Mouse (Mus musculus) CD4-positive naive resting alpha-beta T cell, adult 76 days (primary cell): ENCODE measurements around the gene Wbp2nl. TPM values are rescaled to one million over a fixed set of nuclear protein-coding genes. Genes with fewer than 3 reads are reported as not detected.

Source experiments
- total RNA-seq: library from RNA; stranded (reverse); gene quantifications from one replicate; pipeline ENCODE4 v1.2.4, GENCODE M21; 2023

Gene Wbp2nl
- total RNA-seq = not detected

DNA sequence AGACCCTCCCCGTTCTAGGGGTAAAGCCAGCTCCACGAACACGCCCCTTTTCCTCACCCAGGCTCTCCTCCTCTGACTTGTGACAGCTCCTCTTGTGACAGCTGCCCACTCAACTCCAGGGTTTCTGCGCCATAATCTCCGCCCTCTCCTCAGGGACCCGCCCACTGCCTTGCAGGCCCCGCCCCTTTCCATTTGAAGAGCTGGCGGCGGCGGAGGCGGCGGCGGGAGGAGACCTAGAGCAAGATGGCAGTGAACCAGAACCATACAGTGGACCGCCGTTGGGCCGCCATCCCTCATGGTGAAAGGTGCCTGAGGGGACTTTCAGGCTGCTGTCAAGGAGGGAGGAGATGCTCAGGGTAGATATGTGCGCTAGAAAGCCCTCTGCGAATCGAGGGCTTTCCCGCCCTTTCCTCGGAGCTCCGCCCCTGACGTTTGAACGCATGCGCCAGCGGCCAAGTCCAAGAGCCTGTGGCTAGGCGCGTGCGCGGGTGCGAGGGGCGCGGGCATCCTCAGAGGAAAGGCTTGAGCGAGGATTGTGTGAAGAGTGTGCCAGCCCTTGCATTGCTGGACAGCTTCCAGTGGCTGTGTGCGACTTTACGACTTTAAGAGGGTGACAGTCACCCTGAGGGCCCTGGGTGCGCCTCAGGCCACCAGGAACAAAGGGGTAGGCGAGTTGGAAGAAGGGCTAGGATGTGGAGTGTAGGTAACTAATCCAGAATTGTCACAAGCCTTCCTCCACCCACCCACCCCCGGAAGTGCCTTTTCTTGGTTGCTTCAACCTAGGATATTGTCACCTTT is at the start of gene Wbp2nl:
Wbp2nl (plus strand) TSS at position 191 of the 798 bp plus-strand sequence.

DNA sequence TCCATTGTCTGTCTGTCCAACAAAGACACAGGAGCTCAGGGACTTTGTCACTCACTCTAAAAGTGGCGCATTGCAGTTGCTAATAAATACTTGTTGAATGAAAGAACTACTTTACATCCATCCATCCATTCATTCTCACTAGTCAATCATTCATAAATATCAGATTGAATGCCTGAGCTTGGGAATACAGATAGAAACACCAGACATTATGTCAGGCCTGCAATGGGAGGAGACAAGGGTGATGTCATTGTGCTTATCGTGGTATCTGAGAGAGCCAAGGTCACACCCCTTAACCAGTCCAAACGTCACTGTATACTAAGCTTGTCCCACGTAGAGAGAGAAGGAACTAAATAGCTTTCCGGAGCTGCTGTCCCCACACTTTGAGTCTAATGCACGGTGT is 46.7 kb upstream of the Wbp2nl start, which contains the start of gene 1500009C09Rik:
1500009C09Rik (plus strand) TSS at position 301 of the 400 bp plus-strand sequence.

DNA sequence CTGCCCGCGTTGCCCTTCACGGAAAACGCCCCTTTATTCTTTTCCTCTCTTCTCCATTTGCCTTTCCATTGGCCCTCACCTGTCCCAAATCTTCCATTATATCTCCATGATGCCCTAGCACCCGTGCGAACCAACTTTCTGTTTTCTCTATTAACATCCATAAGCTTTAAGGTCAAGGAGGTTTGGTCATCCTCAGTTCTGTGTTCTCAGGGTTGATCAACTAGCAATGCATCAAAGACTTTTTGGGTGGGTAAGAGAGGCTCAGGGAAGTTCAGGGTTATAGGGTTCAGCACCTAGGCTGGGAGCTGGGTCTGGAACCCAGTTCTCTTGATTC is 24.2 kb upstream of the Wbp2nl start, which contains the start of gene Sept3:
Sept3 (plus strand) TSS at position 301 of the 334 bp plus-strand sequence.

DNA sequence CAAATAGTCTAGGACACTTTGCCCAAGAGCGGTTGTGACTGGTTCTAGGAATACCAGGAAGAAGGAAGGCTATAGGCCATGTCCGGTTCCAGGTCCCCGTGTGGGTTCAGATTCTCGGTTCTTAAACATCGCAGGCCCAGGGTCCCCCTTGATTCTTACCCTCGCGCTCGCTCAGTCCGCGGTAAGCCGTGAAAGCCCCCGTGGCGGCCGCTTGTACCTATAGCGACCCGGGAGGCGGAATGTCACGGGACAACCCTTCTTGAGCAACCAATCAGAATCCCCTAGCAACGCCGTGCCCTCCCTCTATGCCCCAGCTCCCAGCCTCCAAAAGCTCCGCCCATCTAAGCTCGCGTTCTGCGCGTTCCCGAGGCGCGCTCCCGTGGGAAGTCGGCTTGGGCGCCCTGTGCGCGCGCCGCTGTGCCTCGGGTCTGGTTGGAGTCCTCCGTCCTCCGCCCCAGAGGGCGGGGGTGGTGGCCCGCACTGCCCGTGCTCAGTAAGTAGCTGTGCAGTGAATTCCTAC is 39.9 kb downstream of the Wbp2nl start, which contains the start of the genes Naga, Pheta2 and Smdt1:
Naga (minus strand) TSS at position 333 of the 520 bp plus-strand sequence.
Pheta2 (plus strand) TSS at position 350 of the 520 bp plus-strand sequence.
Smdt1 (plus strand) TSS at position 367 of the 520 bp plus-strand sequence.

DNA sequence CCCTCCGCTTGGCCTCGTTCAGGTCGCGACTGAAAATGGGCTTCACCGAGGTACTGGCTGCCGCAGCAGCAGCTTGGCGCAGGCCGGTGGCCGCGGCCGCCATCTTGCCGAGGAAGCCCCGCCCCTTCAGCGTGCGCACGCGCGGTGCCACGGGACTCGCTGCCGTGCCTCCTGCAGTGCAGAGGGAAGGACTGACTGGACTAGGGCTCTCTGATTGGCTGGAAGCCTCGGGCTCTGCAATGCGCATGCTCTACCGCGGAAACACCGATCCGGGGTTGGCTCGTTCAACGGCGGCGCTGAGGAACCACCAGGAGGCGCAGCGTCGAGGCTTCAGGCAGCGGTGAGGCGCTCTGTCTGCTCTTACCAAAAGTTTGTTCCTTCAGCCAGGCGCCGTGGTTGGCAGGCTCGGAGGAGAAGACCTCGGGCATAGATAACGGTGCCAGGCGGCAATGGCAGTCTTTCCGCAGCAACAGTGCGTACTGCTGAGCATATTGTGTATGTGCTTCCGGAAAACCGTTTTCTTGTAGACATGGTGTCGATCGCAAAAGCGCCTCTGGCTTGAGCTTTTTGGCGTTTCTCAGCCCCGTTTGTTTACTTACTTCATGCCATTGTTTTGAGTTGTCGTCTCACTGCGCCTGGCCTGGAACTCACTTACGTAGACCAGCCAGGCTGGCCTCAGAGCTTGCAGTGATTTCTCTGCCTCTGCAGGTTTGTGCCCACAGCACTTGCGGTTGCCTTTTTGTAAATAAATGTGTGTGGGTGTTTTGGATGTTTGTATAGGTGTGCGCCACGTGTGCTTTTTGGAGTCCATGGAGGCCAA is 55.6 kb downstream of the Wbp2nl start, which contains the start of gene Ndufa6:
Ndufa6 (minus strand) TSS at position 197 of the 820 bp plus-strand sequence.

Other genes starting within 250 kb of the Wbp2nl start
- gene 4930407I10Rik, start 239.8 kb upstream of the Wbp2nl start, total RNA-seq = not detected
- not detected for gene Mei1, start 229.0 kb upstream of the Wbp2nl start, total RNA-seq
- gene Ccdc134, start 171.0 kb upstream of the Wbp2nl start, total RNA-seq = 33.6 TPM
- gene Srebf2, start 151.8 kb upstream of the Wbp2nl start, total RNA-seq = 239 TPM
- gene Shisa8, start 86.1 kb upstream of the Wbp2nl start, total RNA-seq = 0.29 TPM
- 18.9 TPM for gene Tnfrsf13c, start 74.6 kb upstream of the Wbp2nl start, total RNA-seq
- 1.7 TPM for gene Cenpm, start 54.2 kb upstream of the Wbp2nl start, total RNA-seq
- not detected for gene 1500009C09Rik, start 46.6 kb upstream of the Wbp2nl start, total RNA-seq
- not detected for gene Sept3, start 24.1 kb upstream of the Wbp2nl start, total RNA-seq
- 43.6 TPM for gene Naga, start 40.0 kb downstream of the Wbp2nl start, total RNA-seq
- 0.26 TPM for gene Pheta2, start 40.0 kb downstream of the Wbp2nl start, total RNA-seq
- 97.2 TPM for gene Smdt1, start 40.0 kb downstream of the Wbp2nl start, total RNA-seq
- gene Ndufa6, start 55.4 kb downstream of the Wbp2nl start, total RNA-seq = 130 TPM
- 11.3 TPM for gene Cyp2d22, start 81.3 kb downstream of the Wbp2nl start, total RNA-seq
- gene Cyp2d11, start 95.1 kb downstream of the Wbp2nl start, total RNA-seq = not detected
- gene Cyp2d10, start 108.2 kb downstream of the Wbp2nl start, total RNA-seq = not detected
- not detected for gene Cyp2d9, start 134.5 kb downstream of the Wbp2nl start, total RNA-seq